Mouse (Mus musculus) embryonic fibroblast, embryonic 13.5 days (primary cell): ENCODE measurements around the gene Llgl2.

ENCODE experiments used
- CTCF ChIP-seq: IDR thresholded peaks from 2 replicates; pipeline ENCODE4 v1.5.1; 2011; ENCODE audit warnings: mild to moderate bottlenecking, control low read depth, low read length, moderate library complexity, borderline replicate concordance; ENCODE audit not compliant: insufficient read depth
- POLR2A ChIP-seq: IDR thresholded peaks from 2 replicates; pipeline ENCODE4 v1.6.1; 2011; ENCODE audit warnings: low read depth, mild to moderate bottlenecking, control low read depth, low read length, moderate library complexity

DNA sequence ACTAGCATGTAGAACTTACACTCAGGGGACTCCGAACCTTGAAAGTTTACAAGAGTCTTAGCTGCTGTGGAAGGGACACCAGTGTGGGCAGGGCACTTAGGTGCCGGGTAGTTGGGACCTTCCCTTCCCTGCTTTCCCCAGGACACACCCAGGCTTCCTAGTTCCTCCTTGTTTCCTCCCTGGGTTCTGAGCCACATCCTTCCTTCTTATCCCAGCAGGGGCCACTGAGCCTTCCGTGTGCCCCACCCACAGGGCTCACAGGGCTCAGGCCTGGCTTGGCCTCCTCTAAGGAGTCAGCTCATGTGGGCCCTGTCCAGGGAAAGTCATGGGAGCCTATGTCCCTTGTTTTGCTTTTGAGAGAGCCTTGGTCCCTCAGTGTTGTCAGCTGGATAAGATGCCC, 15.9 kb downstream of the Llgl2 start:
- TF ChIP-seq CTCF (no peak), POLR2A (no peak)
